Mouse (Mus musculus): ENCODE measurements around the gene Gcm2.

Gcm2 gene

DNA sequence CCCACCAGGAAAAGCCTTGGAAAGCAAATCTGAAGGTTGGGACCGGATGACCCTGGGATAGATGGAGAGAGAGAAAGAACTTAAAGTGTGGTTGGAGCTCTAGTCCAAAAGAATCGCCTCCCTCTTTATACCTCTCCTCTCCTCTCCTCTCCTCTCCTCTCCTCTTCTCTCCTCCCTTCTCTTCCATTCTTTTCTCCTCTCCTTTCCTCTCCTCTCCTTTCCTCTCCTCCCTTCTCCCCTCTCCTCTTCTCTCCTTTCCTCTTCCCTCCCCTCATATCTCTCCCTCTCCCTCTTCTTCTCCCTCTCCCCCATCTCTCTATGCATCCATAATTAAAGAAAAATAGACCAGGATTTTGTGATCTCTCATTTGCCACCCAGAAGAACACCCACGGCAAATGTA is at the start of gene Gcm2:
TSS of gene Gcm2 (minus strand) at position 101 of the 400 bp plus-strand sequence.
- no peak for DNase-seq (ENCODE audit: low read depth in 1 of 2, low spot score in 2 of 2)

DNA sequence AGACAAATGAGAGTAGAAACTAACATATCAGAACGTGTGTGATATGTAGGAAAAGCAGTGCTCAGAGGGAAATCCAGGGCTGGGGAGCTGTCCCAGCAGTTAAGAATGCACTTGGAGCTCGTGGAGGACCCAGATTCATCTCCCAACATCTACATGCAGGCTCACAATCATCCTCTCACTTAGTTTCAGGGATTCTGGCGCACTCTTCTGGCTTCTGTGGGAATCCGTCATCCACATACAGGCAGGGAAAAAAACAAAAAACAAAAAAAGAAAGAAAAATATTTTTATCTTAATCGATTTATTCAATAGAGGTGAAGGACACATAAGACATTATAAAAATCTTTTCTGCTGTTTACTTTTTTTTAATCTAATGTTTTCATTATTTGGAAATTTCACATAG is 47.6 kb upstream of the Gcm2 start:
- DNase-seq (ENCODE audit: low read depth in 1 of 2, low spot score in 2 of 2): no peak

GRCm38 (mm10) chr13:41153146-41153545 is 42.3 kb upstream of the Gcm2 start:
- DNase-seq (ENCODE audit: low read depth in 1 of 2, low spot score in 2 of 2): no peak

DNA sequence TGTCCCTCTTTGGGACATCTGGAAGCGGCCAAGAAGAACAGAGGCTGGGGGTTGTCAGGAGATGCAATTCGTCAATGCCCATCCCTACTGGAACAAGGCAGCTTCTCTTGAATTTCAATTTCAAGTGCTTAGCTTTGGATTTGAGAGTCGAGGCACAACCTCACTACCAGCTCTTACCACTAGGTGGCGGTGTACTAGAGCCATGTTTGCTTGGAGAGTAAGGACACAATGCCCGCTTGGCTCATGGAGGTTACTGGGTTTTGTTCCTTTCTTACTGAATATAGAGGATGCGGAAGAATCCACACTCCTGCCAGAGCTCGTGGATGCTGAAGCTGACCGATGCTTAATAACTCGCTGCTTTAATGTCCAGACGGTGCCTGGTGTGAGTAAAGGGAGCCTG is 35.4 kb upstream of the Gcm2 start:
- DNase-seq (ENCODE audit: low read depth in 1 of 2, low spot score in 2 of 2): peak; percentile 5 to 7

DNA sequence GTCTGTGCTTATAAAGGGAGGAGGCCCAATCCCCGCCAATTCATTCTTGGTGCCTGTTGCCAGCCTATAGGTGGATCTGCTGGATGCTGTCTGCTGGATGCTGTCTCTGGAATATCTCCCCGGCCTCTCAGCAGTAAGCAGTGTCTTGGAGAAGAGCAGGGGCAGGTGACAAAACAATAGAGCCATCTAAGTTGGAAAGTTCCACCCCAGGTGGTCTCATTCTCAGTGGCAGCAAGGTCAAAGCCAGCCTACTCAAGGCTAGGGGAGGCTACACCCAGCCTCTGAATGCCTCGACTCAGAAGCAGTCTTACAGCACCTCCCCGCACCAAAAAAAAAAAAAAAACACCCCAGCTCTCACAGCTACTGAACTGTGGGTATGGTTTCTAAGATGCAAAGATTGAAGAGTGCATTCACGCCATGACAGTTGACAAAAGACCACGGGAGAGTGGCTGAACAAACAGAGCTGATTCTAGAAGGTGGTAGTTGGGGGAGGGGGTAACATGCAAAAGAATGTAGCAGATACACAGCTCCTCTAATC is 34.7 kb upstream of the Gcm2 start:
- no peak for DNase-seq (ENCODE audit: low read depth in 1 of 2, low spot score in 2 of 2)

DNA sequence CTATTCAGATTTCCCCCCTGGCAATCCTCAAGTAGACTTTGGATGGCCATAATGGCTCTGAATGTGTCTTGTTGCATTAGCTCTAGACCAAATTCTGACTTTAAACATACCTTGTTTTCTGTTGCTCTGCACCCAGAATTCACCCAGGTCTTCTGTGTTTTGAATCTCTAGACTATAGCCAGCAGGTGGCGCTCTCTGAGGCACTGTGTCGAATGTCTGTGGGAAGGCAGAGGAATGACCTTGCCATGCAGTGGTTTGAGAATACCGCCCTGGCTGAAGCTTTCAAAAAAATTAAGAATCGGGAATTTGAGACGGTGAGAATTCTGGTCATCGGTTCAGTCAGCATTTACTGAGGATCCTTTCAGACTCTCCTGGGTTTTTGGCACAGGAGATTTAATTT is 24.1 kb upstream of the Gcm2 start:
- DNase-seq (ENCODE audit: low read depth in 1 of 2, low spot score in 2 of 2): peak in 1 of 2 experiments; percentile 15

DNA sequence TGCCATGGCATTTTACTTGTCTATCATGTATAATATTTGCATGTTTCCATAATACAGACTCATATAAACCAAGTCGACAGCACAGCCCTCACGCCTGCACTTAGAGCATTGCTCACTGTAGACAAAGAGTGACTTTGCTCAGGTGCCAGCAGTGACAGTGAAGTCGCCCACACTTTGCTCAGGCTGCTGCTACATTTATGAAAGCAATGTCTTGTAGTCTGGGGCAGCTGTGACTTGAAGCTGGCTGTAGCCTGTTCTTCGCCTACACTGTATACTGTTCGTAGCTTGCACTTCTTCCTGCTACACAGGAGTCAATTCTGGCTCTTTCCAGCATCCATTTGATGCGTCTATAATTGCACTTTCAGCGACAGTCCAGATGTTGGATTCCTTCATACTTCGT is 18.2 kb upstream of the Gcm2 start:
- DNase-seq (ENCODE audit: low read depth in 1 of 2, low spot score in 2 of 2): no peak

DNA sequence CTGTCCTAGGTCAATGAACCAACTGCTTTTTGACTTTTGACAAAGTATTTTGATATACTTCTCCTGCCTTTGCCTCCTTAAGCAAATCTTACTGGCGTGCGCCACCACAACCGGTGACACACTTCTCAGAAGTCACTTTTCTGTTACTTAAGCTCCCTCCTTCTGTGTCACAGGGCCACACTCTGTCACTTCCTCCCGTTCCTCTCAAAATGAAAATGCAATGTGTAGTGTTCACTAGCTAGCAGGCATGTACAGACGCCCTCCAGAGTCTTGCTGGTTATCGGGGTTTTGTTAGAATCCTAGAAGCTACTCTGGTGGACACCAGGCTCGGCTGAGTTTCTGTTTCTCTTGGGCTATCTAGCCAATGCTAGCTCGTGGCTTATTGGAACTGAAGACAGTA is 17.5 kb upstream of the Gcm2 start:
- DNase-seq (ENCODE audit: low read depth in 1 of 2, low spot score in 2 of 2): no peak

GRCm38 (mm10) chr13:41123666-41124225 is 12.9 kb upstream of the Gcm2 start:
- DNase-seq (ENCODE audit: low read depth in 1 of 2, low spot score in 2 of 2): no peak

GRCm38 (mm10) chr13:41119152-41119945 is 8.5 kb upstream of the Gcm2 start:
- DNase-seq (ENCODE audit: low read depth in 1 of 2, low spot score in 2 of 2): no peak

GRCm38 (mm10) chr13:41113940-41114339 is 3.1 kb upstream of the Gcm2 start, which contains the start of gene Sycp2l:
TSS of gene Sycp2l (plus strand) at chr13:41114307.
- no peak for DNase-seq (ENCODE audit: low read depth in 1 of 2, low spot score in 2 of 2)

DNA sequence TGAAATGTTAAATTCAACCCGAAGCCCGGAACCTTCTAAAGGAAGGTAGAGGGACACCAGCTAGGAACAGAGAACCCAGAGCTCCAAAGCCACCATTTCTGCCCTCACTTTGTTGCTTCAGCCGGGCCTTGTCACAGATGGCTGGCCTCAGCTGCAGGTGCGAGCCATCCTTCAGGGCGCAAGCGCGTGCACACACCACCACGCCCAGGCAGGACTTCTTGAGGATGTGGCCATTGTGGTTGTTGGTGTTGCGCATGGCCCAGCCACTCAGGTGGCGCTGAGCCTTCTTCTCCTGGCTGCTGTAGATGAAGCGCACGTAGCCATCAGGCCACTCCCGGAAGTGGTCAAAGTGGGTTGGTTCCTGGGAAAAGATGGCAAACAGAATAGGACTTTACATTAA is 5.3 kb downstream of the Gcm2 start:
- DNase-seq (ENCODE audit: low read depth in 1 of 2, low spot score in 2 of 2): no peak

DNA sequence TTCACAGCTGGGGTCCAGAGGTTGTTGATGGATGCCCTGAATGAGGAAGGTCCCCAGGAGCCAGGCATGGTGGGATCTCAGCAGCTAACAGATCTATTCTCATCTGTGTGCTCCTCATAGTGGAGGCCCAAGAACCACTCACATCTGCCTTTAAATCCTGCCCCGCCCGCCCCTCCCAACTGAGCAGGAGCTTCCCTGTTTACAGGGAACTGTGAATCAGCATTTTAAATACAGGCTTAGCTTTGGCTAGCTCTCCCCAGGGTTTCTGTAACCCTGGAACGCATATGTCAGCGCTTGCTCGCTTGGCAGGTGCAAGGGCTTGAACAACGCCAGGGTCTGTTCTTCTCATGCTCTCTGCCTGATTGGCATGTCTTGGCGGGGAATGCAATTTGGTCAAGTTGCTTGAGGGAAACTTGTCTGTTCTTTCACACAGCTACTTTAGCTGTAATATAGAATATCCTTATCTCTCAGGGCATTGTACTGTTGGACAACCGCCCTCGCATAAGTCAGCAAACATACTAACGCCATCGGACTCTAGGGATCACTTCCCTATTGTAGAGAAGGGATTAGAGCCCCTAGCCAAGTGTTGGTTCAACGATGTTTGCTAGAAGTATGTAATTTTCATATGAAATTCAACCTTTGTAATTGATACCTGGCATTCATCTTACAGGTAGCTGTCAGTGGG is 6.9 kb downstream of the Gcm2 start:
- no peak for DNase-seq (ENCODE audit: low read depth in 1 of 2, low spot score in 2 of 2)

DNA sequence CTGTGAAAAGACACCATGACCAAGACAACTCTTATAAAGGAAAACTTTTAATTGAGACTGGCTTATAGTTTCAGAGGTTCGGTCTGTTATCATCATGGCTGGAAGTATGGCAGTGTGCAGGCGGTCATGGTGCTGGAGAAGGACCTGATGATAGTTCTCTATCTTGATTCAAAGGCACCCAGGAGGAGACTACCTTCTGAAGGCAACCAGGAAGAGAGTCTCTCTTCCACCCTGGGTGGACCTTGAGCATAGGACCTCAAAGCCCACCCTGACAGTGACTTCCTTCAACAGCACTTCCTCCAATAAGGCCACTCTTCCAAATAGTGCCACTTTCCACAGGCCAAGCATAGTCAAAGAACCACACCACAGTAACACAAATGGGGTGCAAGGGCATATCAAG is 10.8 kb downstream of the Gcm2 start:
- no peak for DNase-seq (ENCODE audit: low read depth in 1 of 2, low spot score in 2 of 2)

- DNase-seq (ENCODE audit: low read depth in 1 of 2, low spot score in 2 of 2): no peak
Measured at GRCm38 (mm10) chr13:41098325-41098724, 12.5 kb downstream of the Gcm2 start.

DNA sequence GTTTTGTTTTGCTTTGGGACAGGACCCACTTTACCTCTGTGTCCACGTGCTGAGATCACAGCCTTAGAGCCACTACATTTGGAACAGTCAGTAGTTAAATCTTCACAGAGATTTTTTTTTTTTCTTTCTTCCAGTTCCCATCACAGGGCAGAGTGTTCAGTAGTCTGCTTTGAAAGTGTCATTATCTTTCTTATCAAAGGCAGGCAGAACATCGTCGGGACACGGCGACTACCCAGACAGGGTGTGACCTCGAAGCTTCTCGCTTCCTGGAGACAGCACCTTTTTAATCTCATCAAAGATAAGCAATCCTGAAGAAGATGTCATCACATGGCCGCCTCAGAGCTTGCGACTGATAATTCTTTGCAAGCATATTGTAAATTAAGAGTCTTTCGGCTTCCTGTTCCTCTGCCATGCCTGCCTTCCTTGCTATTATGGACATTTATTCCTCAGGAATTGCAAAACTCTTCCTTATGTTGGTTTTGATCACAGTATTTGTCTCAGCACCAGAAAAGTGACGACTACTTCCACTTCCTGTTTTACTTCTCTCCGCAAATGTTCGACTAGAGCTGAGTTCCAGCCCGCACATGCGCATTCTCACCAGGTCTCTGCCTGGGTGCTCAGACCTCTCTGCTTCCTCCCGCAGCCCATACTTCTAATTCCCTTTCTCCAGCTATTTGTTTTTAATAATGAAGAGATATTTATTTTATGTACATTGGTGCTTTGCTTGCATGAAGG is 13.3 kb downstream of the Gcm2 start:
- peak; percentile 44 to 56 for DNase-seq (ENCODE audit: low read depth in 1 of 2, low spot score in 2 of 2)

DNA sequence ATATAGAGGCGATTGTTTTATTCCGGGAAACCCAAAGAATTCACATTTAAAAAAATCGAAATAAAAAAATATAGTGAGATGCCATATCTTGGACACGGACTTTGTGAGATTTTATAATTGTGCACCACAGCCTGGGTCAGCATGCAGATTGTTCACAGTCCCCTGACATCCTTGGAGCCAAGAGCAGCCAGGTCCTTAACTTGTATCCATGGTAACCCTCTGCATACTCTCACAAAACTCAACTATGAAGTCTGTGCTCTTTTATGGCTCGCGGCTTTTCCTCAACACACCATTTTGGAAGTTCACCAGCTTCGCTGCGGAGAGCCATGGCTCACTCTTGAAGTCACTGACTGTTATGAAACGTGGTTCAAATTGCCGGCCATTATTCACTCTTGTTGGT is 16.7 kb downstream of the Gcm2 start:
- no peak for DNase-seq (ENCODE audit: low read depth in 1 of 2, low spot score in 2 of 2)

- DNase-seq (ENCODE audit: low read depth in 1 of 2, low spot score in 2 of 2): no peak
Measured at GRCm38 (mm10) chr13:41091271-41091670, 19.6 kb downstream of the Gcm2 start.

DNA sequence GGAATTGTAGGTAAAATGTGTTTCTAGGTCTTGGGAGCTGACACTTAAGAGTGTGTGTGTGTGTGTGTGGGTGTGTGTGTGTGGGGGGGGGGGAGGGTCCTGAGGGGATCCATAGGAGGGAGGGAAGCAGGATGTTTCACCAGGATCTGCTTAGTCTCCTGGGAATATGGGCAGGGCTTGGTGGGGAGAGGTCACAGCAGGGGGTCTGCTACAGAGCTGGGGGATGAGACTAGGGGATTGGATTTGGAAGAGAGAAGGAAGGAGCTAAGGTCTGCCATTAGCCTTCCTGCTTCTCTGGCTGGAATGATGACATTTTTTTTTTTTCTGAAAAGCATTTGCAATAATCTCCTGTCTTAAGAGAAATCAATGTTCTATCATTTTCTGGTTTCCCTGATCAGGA is 22.1 kb downstream of the Gcm2 start:
- DNase-seq (ENCODE audit: low read depth in 1 of 2, low spot score in 2 of 2): no peak

GRCm38 (mm10) chr13:41085140-41085539 is 25.7 kb downstream of the Gcm2 start:
- DNase-seq (ENCODE audit: low read depth in 1 of 2, low spot score in 2 of 2): no peak

DNA sequence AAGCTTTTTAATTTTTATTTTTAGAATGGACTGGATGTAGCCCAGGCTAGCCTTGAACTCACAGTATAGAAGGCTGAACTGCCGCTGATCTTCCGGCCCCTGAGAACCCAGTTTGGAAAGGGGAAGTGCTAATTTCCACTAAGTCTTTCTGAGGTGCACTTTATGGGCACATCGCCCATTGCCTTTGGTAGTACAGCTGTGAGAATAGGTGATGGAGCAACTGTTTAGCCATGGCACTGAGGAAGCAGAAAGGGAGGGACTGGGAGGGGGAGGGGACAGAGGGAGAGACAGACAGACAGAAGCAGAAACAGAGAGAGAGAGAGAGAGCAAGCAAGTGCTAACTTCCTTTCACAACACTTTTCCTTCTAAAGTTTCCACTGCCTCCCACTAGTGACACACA is 26.3 kb downstream of the Gcm2 start:
- DNase-seq (ENCODE audit: low read depth in 1 of 2, low spot score in 2 of 2): no peak

All from monocyte, adult 2 months (primary cell).